Mouse (Mus musculus): ENCODE results near the gene Stim1. TPM values are rescaled to one million over a fixed set of nuclear protein-coding genes. Genes with fewer than 3 reads are reported as not detected.
"Not testable (repeated sequence)": the region's sequence is repeated elsewhere in the genome, so short reads cannot be mapped to it uniquely, and the experiment has no call there.

Stim1 gene
- total and polyA plus RNA-seq, 2 experiments, result 15.7 to 28.0 TPM

- TF ChIP-seq CTCF (IDR thresholded peaks at IDR 0.05; ENCODE audit: low read depth, low read length) (no peak), POLR2A (IDR thresholded peaks at IDR 0.05; ENCODE audit: extremely low read depth, insufficient read depth, low read length) (no peak)
- Histone ChIP-seq H3K27me3 (ENCODE audit: control insufficient read depth, insufficient read depth, low read length) (no peaks in the 10 kb centered on the region), H3K9ac (ENCODE audit: low read depth, low read length) (no peak overlapping the region), H3K4me1 (ENCODE audit: control insufficient read depth, insufficient read depth, low read length) (no peaks in the 10 kb centered on the region; the same call in 1 of the 2 replicates), H3K79me2 (ENCODE audit: control insufficient read depth, insufficient read depth, low read length) (no peaks in the 10 kb centered on the region; the same call in 1 of the 2 replicates), H3K4me3 (ENCODE audit: insufficient read depth, low read depth, low read length) (no peak overlapping the region), H3K36me3 (ENCODE audit: control insufficient read depth, insufficient read depth, low read length) (no peaks in the 10 kb centered on the region), H3K27ac (replicated peaks; ENCODE audit: insufficient read depth, low read depth, low read length) (no peak overlapping the region)
- peak; percentile 25 for DNase-seq (ENCODE audit: extremely low read depth, low read depth, low spot score)
- WGBS, result 67% methylated on average over 3 of the region's 3 CpGs
These were observed 131.7 kb downstream of the Stim1 start for GRCm38 (mm10) chr7:102399180-102399731.

- H3K4me1 ChIP-seq (ENCODE audit: control insufficient read depth, insufficient read depth, low read length), result no peaks in the 10 kb centered on the region
- no peak overlapping the region for H3K4me3 ChIP-seq (ENCODE audit: insufficient read depth, low read depth, low read length)
- H3K27ac ChIP-seq (replicated peaks; ENCODE audit: insufficient read depth, low read depth, low read length), result no peak overlapping the region
- H3K27me3 ChIP-seq (ENCODE audit: control insufficient read depth, insufficient read depth, low read length), result no peaks in the 10 kb centered on the region
- TF ChIP-seq POLR2A (IDR thresholded peaks at IDR 0.05; ENCODE audit: extremely low read depth, insufficient read depth, low read length), result no peak
- no peak for TF ChIP-seq CTCF (IDR thresholded peaks at IDR 0.05; ENCODE audit: low read depth, low read length)
- 100% methylated on average over 2 of the region's 2 CpGs for WGBS
- H3K36me3 ChIP-seq (ENCODE audit: control insufficient read depth, insufficient read depth, low read length), result peaks cover 5% of the 10 kb centered on the region; the same call in 1 of the 2 replicates
- no peak for DNase-seq (ENCODE audit: extremely low read depth, low read depth, low spot score)
- no peaks in the 10 kb centered on the region; the same call in 1 of the 2 replicates for H3K79me2 ChIP-seq (ENCODE audit: control insufficient read depth, insufficient read depth, low read length)
- H3K9ac ChIP-seq (ENCODE audit: low read depth, low read length), result no peak overlapping the region
These were observed 136.5 kb downstream of the Stim1 start for GRCm38 (mm10) chr7:102404118-102404517.

- no peaks in the 10 kb centered on the region for H3K4me1 ChIP-seq (ENCODE audit: control insufficient read depth, insufficient read depth, low read length)
- no peak overlapping the region for H3K27ac ChIP-seq (replicated peaks; ENCODE audit: insufficient read depth, low read depth, low read length)
- no peak overlapping the region for H3K4me3 ChIP-seq (ENCODE audit: insufficient read depth, low read depth, low read length)
- TF ChIP-seq CTCF (IDR thresholded peaks at IDR 0.05; ENCODE audit: low read depth, low read length) (no peak), POLR2A (IDR thresholded peaks at IDR 0.05; ENCODE audit: extremely low read depth, insufficient read depth, low read length) (no peak)
- H3K79me2 ChIP-seq (ENCODE audit: control insufficient read depth, insufficient read depth, low read length), result no peaks in the 10 kb centered on the region
- DNase-seq (ENCODE audit: extremely low read depth, low read depth, low spot score), result no peak
- no peak overlapping the region for H3K9ac ChIP-seq (ENCODE audit: low read depth, low read length)
- H3K36me3 ChIP-seq (ENCODE audit: control insufficient read depth, insufficient read depth, low read length), result peaks cover 9% of the 10 kb centered on the region
- H3K27me3 ChIP-seq (ENCODE audit: control insufficient read depth, insufficient read depth, low read length), result no peaks in the 10 kb centered on the region
These were observed 139.8 kb downstream of the Stim1 start for GRCm38 (mm10) chr7:102407440-102407839.

- not testable (repeated sequence) for H3K79me2 ChIP-seq (ENCODE audit: control insufficient read depth, insufficient read depth, low read length); H3K27ac ChIP-seq (replicated peaks; ENCODE audit: insufficient read depth, low read depth, low read length); DNase-seq (ENCODE audit: extremely low read depth, low read depth, low spot score); H3K4me3 ChIP-seq (ENCODE audit: insufficient read depth, low read depth, low read length); H3K9ac ChIP-seq (ENCODE audit: low read depth, low read length); H3K4me1 ChIP-seq (ENCODE audit: control insufficient read depth, insufficient read depth, low read length); H3K36me3 ChIP-seq (ENCODE audit: control insufficient read depth, insufficient read depth, low read length); H3K27me3 ChIP-seq (ENCODE audit: control insufficient read depth, insufficient read depth, low read length)
- WGBS, result 96% methylated on average over 9 of the region's 9 CpGs
These were observed 147.7 kb downstream of the Stim1 start for GRCm38 (mm10) chr7:102415272-102415671.

- Histone ChIP-seq H3K36me3 (ENCODE audit: control insufficient read depth, insufficient read depth, low read length) (peaks cover 4% of the 10 kb centered on the region), H3K27me3 (ENCODE audit: control insufficient read depth, insufficient read depth, low read length) (no peaks in the 10 kb centered on the region), H3K27ac (replicated peaks; ENCODE audit: insufficient read depth, low read depth, low read length) (no peak overlapping the region), H3K4me1 (ENCODE audit: control insufficient read depth, insufficient read depth, low read length) (no peaks in the 10 kb centered on the region), H3K79me2 (ENCODE audit: control insufficient read depth, insufficient read depth, low read length) (no peaks in the 10 kb centered on the region), H3K4me3 (ENCODE audit: insufficient read depth, low read depth, low read length) (no peak overlapping the region), H3K9ac (ENCODE audit: low read depth, low read length) (no peak overlapping the region)
- 81% methylated on average over 6 of the region's 6 CpGs for WGBS
- no peak for DNase-seq (ENCODE audit: extremely low read depth, low read depth, low spot score)
- TF ChIP-seq CTCF (IDR thresholded peaks at IDR 0.05; ENCODE audit: low read depth, low read length) (no peak), POLR2A (IDR thresholded peaks at IDR 0.05; ENCODE audit: extremely low read depth, insufficient read depth, low read length) (no peak)
These were observed 148.2 kb downstream of the Stim1 start for GRCm38 (mm10) chr7:102415841-102416240.

GRCm38 (mm10) chr7:102417398-102417797, 149.8 kb downstream of the Stim1 start:
- TF ChIP-seq CTCF (IDR thresholded peaks at IDR 0.05; ENCODE audit: low read depth, low read length) (peak; percentile 58), POLR2A (IDR thresholded peaks at IDR 0.05; ENCODE audit: extremely low read depth, insufficient read depth, low read length) (no peak)
- Histone ChIP-seq H3K4me3 (ENCODE audit: insufficient read depth, low read depth, low read length) (no peak overlapping the region), H3K9ac (ENCODE audit: low read depth, low read length) (no peak overlapping the region), H3K36me3 (ENCODE audit: control insufficient read depth, insufficient read depth, low read length) (no peaks in the 10 kb centered on the region), H3K27ac (replicated peaks; ENCODE audit: insufficient read depth, low read depth, low read length) (no peak overlapping the region), H3K4me1 (ENCODE audit: control insufficient read depth, insufficient read depth, low read length) (no peaks in the 10 kb centered on the region), H3K79me2 (ENCODE audit: control insufficient read depth, insufficient read depth, low read length) (no peaks in the 10 kb centered on the region), H3K27me3 (ENCODE audit: control insufficient read depth, insufficient read depth, low read length) (no peaks in the 10 kb centered on the region)
- peak; percentile 64 for DNase-seq (ENCODE audit: extremely low read depth, low read depth, low spot score)
- WGBS, result 6% methylated on average over 4 of the region's 4 CpGs
